Mouse (Mus musculus) frontal cortex, adult 2 months (tissue): ENCODE measurements at regions not wholly inside any gene's neighbourhood (a gene's known extent, or its start where the extent isn't known, plus 50 kb on each side); places are given as distances from the start of the nearest gene placed in this dataset.

Source experiments
- DNase-seq, 2 experiments: peaks; one replicate each; pipeline ENCODE4 v3.0.0; 2022; ENCODE audit warnings: low spot score in 1 of 2; ENCODE audit errors: extremely low spot score in 1 of 2

GRCm38 (mm10) chr1:88875356-88875755 is 173.3 kb upstream of the Arl4c start:
- no peak for DNase-seq

DNA sequence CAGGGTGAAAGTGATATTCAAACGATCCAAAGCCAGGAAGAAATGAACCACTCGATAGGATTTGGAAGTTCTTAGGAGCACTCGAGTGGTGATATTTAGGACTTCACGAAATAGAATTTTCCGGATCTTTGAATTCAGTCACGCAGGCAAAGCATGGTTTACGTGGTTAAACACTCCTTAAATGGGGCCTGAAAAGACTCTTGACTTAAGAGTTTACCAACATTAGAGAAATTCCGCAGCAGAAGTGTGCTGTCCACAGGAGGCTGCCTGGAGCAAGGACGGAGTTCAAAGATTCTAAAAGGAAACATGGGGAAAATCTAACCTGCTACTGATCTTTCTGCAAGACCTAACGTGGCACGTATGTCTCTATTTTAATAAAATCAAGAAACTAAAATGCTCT is 175.4 kb upstream of the Arl4c start:
- DNase-seq: no peak

DNA sequence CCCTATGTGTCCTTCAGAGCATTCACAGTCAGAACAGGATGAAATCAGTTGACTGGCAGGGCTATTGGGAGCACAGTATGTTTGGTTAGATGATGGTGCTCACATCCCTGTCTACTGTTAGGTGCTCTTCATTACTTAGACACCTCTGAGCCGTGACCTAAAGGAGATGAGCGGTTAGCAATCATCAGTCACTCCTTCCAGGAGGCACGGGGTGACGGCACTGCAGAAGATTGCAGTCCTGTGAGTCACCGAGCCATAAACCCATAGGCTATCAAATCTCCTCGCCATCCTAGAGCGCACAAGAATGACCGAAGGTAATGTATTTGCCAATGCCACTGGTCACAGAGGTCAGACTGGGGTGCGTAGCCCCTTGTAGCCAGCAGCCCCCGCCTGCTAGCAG is 176.8 kb upstream of the Arl4c start:
- DNase-seq: no peak

- DNase-seq: no peak
These were observed 177.3 kb upstream of the Arl4c start for GRCm38 (mm10) chr1:88879367-88879766.

- no peak for DNase-seq
These were observed 179.2 kb upstream of the Sh3bp4 start for GRCm38 (mm10) chr1:88891041-88891440.

DNA sequence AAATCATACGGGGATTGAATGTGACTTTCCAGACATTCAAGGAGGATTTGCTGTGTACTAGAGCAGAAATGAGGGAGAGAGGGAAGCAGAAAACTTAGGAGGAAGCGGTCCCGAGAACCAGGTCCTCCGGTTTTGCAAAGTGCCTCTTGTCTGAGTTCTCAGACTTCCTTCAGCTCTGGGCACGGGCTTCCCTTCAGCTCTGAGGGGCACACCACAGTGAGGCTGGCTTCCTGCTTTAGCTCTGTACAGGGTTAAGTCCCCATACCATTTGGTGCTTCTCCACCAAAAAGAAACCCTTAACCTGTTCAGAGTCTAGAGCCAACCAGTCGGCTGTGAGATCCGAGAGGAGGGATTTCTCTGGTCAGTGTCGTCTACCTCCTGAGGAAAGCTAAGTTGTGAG is 167.8 kb upstream of the Sh3bp4 start:
- no peak for DNase-seq

DNA sequence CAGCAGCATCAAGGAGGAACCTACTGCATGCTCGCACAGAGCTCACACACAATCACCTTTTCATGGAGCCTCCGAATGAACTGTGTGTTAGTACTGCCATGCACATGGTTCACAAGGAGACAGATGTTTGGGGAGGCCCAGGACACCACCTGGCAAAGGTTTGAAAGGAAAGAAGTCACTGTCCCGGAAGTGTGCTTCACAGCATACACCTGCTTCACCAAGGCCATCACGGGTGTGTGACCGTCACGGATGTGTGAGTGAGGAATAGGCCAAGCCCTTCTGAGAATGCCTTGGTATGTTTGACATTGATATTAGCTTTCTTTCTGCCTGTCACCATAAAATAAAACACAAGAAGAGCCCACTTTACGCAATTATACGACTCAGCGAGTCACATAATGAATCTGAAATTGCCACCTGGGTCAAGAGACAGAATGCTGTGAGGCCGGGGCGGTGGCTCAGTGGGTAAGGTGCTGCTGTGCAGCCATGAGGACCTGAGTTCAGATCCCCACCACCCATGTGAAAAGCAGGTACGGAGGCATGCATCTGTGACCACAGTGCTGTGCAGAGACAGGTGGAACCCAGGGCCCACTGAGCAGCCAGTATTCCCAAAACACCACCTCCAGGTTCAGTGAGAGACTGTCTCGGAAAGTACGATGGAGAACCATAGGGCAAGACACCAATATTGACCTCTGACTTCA is 162.3 kb upstream of the Sh3bp4 start:
- DNase-seq: no peak

DNA sequence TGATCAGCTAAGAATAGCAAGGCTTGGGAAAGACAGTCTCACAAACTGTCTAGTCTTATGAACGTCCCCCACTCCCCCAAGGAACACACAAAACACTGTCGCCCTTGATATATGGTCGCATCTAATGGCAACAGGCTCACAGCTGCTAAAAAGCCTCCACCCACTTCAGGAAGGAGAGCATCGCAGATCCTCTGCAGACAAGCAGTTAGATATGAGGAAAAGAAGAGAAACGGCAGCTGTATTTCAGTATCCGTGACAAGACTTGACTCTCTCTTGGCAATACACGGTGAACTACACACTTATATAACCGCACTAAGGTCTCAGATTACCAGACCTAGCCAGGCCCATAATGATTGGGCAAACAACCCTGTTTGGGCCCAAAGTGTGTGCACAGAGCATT is 161.5 kb upstream of the Sh3bp4 start:
- DNase-seq: no peak

DNA sequence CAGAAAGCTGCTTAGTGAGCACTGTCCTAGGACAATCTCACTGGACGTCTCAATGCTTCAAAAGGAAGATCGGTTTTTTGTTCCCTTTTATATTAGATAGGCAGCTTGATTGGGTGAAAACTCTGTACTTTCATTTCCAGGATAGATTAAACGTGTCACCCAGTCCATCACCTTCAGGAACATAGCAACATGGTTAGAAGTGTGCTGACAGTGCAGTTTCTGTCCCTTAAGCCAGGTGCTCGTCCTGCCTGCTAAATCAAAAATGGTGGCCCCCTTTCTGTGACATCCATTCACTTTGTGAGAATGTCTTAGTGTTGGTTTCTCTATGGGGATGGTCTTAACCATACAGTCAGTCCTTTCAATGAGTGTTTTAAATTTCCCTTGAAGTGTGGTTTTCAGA is 160.9 kb upstream of the Sh3bp4 start:
- no peak for DNase-seq

- DNase-seq: no peak
These were observed 160.2 kb upstream of the Sh3bp4 start for GRCm38 (mm10) chr1:88909864-88910573.

DNA sequence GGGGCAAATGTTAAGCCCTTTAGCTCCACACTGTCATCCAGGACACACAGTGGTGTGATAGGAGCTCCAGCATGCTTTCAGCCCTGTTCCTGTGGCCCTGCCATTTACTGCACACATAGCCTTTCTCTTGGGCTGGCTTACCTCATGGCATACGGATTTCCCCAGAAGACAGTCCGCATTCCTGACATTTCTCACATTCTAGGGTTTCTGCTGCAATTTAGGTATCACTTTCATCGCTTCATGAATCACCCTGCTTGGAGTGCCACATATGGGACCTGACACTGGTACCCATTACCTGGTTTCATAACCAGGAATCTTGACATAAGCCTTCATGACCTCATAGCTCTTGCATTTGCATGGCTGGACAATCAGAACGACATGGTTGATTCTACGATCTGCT is 158.5 kb upstream of the Sh3bp4 start:
- no peak for DNase-seq

GRCm38 (mm10) chr1:88916531-88917050 is 153.6 kb upstream of the Sh3bp4 start:
- no peak for DNase-seq

GRCm38 (mm10) chr1:88921401-88921800 is 148.8 kb upstream of the Sh3bp4 start:
- no peak for DNase-seq

DNA sequence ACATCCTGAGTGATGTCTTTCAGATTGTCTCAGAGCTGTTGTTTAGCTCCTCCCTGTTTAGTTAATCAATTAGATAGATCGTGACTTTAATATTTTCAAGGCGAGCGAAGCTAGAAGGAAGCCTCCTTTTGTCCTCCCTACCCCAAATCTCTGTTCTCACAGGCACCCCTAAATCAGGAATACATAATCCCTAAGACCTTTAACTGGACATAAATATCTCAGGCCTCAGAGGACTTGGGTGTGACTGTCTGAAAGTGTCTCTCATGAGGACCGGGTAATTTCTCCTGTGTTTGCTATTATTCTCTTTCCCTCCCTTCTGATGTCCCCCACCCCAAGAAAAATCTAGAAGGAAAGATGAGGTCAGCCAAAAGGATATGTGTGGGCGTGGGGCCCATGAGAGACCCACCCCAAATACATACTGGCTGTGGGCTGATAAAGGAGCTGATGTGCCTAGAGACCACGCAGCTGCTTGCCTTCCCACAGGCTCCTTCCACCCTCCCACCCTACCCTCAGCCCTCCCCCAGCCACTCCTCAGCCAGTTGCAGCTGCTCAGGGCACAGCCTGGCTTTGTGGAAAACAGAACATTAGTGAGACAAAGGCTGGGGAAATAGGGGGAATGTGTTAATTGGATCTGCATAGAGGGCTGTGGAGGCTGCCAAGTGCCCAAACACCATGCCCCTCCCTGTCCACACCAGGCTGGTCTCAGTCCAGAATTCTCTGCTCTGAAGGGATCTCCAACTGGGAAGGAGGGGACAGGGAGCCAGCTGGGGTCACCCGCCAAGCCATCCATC is 146.2 kb upstream of the Sh3bp4 start:
- peak in 1 of 2 experiments; percentile 20 for DNase-seq

DNA sequence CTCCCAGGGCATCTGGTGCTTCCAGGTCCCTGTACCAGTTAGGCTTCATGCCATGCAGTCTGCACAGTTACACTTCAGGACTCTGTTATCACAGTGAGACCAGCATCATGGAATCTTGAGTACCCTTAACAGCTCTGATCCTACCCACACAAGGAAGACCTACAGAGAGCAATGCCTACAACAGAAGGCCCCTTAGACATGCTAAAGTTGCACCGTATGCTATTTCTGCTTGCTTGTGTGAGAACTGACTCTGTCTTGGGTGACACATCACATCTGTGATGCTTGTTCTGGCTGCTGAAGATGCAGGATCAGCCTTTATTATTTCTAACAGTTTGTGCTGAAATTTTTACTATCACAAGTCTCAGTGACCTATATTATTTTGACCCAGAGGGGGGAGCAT is 135.0 kb upstream of the Sh3bp4 start:
- peak; percentile 23 to 38 for DNase-seq

DNA sequence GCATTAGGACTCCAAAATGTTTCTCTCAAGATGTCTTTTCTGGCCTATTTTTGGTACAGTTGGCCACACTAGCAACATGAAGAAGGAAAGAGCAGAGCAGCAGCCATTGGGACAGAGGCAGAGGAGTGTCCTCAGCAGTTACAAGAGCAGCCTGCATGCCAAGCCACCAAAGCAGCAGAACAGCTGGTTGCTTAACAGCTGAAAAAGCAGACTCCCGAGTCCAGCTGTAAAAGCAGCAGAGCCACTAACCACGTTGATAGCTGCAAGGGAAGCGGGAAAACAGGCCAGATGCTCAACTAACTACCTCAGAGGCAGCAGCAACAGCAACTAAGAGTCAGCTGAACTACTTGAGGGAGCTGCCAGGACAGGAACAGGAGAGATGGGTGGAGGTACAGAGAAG is 134.4 kb upstream of the Sh3bp4 start:
- DNase-seq: no peak

GRCm38 (mm10) chr1:88937327-88937726 is 132.9 kb upstream of the Sh3bp4 start:
- no peak for DNase-seq

GRCm38 (mm10) chr1:88938458-88938857 is 131.8 kb upstream of the Sh3bp4 start:
- DNase-seq: no peak

- DNase-seq: no peak
These were observed 127.2 kb upstream of the Sh3bp4 start for GRCm38 (mm10) chr1:88943039-88943438.

- no peak for DNase-seq
These were observed 124.3 kb upstream of the Sh3bp4 start for GRCm38 (mm10) chr1:88945868-88946267.

DNA sequence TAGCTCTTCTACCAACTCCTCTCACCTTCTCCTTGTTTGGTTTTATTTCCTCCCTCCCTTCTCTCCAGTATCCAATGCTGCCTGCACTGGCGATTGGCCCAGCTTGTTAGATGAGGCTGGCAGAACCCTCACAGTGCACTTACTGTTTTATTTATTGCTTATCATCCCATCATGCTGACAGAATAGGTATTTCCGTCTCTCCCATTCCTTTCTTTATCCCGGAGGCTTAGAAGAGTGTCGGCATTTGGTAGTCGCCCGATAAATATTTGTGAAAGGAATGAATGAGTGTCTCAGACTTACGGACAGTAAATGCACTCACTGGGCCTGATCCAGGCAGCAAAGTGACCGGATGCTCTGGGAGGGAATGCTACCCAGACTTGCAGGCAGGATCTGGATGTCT is 123.8 kb upstream of the Sh3bp4 start:
- no peak for DNase-seq
